Mouse (Mus musculus) midbrain, embryonic 10.5 days (tissue): ENCODE measurements at regions not wholly inside any gene's neighbourhood (a gene's known extent, or its start where the extent isn't known, plus 50 kb on each side); places are given as distances from the start of the nearest gene placed in this dataset.

Experiments
- DNase-seq: peaks from one replicate; pipeline ENCODE4 v3.0.0-alpha.2; 2017; ENCODE audit warnings: low spot score
- H3K27ac ChIP-seq: fragments of 300-500 bp; sonication (generic); replicated peaks from 2 replicates; pipeline ENCODE4 v1.5.1; 2016; ENCODE audit warnings: mild to moderate bottlenecking
- H3K27me3 ChIP-seq: fragments of 300-500 bp; sonication (generic); 2 replicates; pipeline ENCODE4 v1.6.1; 2016; ENCODE audit warnings: low read depth, mild to moderate bottlenecking; ENCODE audit not compliant: poor library complexity, severe bottlenecking
- H3K36me3 ChIP-seq: fragments of 300-500 bp; sonication (generic); 2 replicates; pipeline ENCODE4 v1.6.1; 2016; ENCODE audit warnings: mild to moderate bottlenecking, moderate library complexity
- H3K4me1 ChIP-seq: fragments of 300-500 bp; sonication (generic); 2 replicates; pipeline ENCODE4 v1.6.1; 2016
- H3K4me3 ChIP-seq: fragments of 300-500 bp; sonication (generic); 2 replicates; pipeline ENCODE4 v1.5.1; 2016; ENCODE audit warnings: mild to moderate bottlenecking, moderate library complexity
- H3K9me3 ChIP-seq: fragments of 300-500 bp; sonication (generic); replicated peaks from 2 replicates; pipeline ENCODE4 v1.6.1; 2016; ENCODE audit warnings: mild to moderate bottlenecking
- WGBS: fragments of 180-500 bp; shearing (Covaris S2); methylation state at CpG from one replicate; pipeline ENCODE4 v1.1.7; 2016; 5-methylcytosine and 5-hydroxymethylcytosine counted together

- H3K4me1 ChIP-seq = peaks cover 27% of the 10 kb centered on the region
- peak overlapping the region; percentile 59 for H3K27ac ChIP-seq
- no peaks in the 10 kb centered on the region for H3K27me3 ChIP-seq
- no peak overlapping the region for H3K4me3 ChIP-seq
- H3K9me3 ChIP-seq = no peaks in the 10 kb centered on the region
- WGBS = 81% methylated on average over 12 of the region's 12 CpGs
- no peak for DNase-seq
- H3K36me3 ChIP-seq = no peaks in the 10 kb centered on the region
Observed at GRCm38 (mm10) chr19:28087607-28088546, 76.9 kb upstream of the Rfx3 start.

GRCm38 (mm10) chr19:28070386-28070785 is 59.4 kb upstream of the Rfx3 start:
- Histone ChIP-seq H3K27me3 (no peaks in the 10 kb centered on the region), H3K9me3 (no peaks in the 10 kb centered on the region), H3K36me3 (no peaks in the 10 kb centered on the region), H3K4me1 (0 out of 2 replicates have a peak, but pooled peaks cover under 1% of the 10 kb centered on the region), H3K4me3 (no peak overlapping the region), H3K27ac (no peak overlapping the region)
- WGBS = 94% methylated on average over 3 of the region's 3 CpGs
- DNase-seq = no peak
